Mouse (Mus musculus): ENCODE data around the gene H13. TPM values are rescaled to one million over a fixed set of nuclear protein-coding genes. Genes with fewer than 3 reads are reported as not detected.

H13 gene
- polyA plus RNA-seq, 1 experiment from 2014 or later = 131 TPM

Other genes with a start within 250 kb of the H13 start
- gene Defb23, start 204.8 kb upstream of the H13 start, polyA plus RNA-seq (2015; fragmentation: Nextera tagmentation; extraction: Ambion mirVana) = not detected in 2 replicates
- not detected in 2 replicates for gene Defb20, start 192.4 kb upstream of the H13 start, polyA plus RNA-seq (2015; fragmentation: Nextera tagmentation; extraction: Ambion mirVana)
- gene Defb22, start 179.3 kb upstream of the H13 start, polyA plus RNA-seq (2015; fragmentation: Nextera tagmentation; extraction: Ambion mirVana) = not detected in 2 replicates
- not detected in 2 replicates for gene Defb26, start 157.8 kb upstream of the H13 start, polyA plus RNA-seq (2015; fragmentation: Nextera tagmentation; extraction: Ambion mirVana)
- gene Defb28, start 151.2 kb upstream of the H13 start, polyA plus RNA-seq (2015; fragmentation: Nextera tagmentation; extraction: Ambion mirVana) = not detected in 2 replicates
- not detected in 2 replicates for gene Defb29, start 129.4 kb upstream of the H13 start, polyA plus RNA-seq (2015; fragmentation: Nextera tagmentation; extraction: Ambion mirVana)
- not detected in 2 replicates for gene Gm17416, start 100.1 kb upstream of the H13 start, polyA plus RNA-seq (2015; fragmentation: Nextera tagmentation; extraction: Ambion mirVana)
- not detected in 2 replicates for gene Defb21, start 96.7 kb upstream of the H13 start, polyA plus RNA-seq (2015; fragmentation: Nextera tagmentation; extraction: Ambion mirVana)
- gene Defb19, start 89.1 kb upstream of the H13 start, polyA plus RNA-seq (2015; fragmentation: Nextera tagmentation; extraction: Ambion mirVana) = not detected in 2 replicates
- gene Defb45, start 70.1 kb upstream of the H13 start, polyA plus RNA-seq (2015; fragmentation: Nextera tagmentation; extraction: Ambion mirVana) = not detected in 2 replicates
- gene Defb36, start 65.1 kb upstream of the H13 start, polyA plus RNA-seq (2015; fragmentation: Nextera tagmentation; extraction: Ambion mirVana) = not detected in 2 replicates
- not detected in 2 replicates for gene Defb25, start 46.4 kb upstream of the H13 start, polyA plus RNA-seq (2015; fragmentation: Nextera tagmentation; extraction: Ambion mirVana)
- gene Rem1, start 42.5 kb upstream of the H13 start, polyA plus RNA-seq (2015; fragmentation: Nextera tagmentation; extraction: Ambion mirVana) = 0.19 and 0.20 TPM in 2 replicates
- 40.0 and 42.2 TPM in 2 replicates for gene Mcts2, start 17.6 kb downstream of the H13 start, polyA plus RNA-seq (2015; fragmentation: Nextera tagmentation; extraction: Ambion mirVana)
- 25.8 and 26.1 TPM in 2 replicates for gene Id1, start 66.8 kb downstream of the H13 start, polyA plus RNA-seq (2015; fragmentation: Nextera tagmentation; extraction: Ambion mirVana)
- 4.4 and 4.8 TPM in 2 replicates for gene Cox4i2, start 84.7 kb downstream of the H13 start, polyA plus RNA-seq (2015; fragmentation: Nextera tagmentation; extraction: Ambion mirVana)
- 155 and 164 TPM in 2 replicates for gene Bcl2l1, start 162.3 kb downstream of the H13 start, polyA plus RNA-seq (2015; fragmentation: Nextera tagmentation; extraction: Ambion mirVana)
- gene Tpx2, start 178.5 kb downstream of the H13 start, polyA plus RNA-seq (2015; fragmentation: Nextera tagmentation; extraction: Ambion mirVana) = 102 and 103 TPM in 2 replicates
- gene Mylk2, start 241.9 kb downstream of the H13 start, polyA plus RNA-seq (2015; fragmentation: Nextera tagmentation; extraction: Ambion mirVana) = not detected in 2 replicates

All from forebrain, embryonic 13.5 days (tissue).